Mouse (Mus musculus) thymus, postnatal 25 days (tissue): Measurements from ENCODE around the gene Dnah7c.
"Not testable (repeated sequence)": the region's sequence is repeated elsewhere in the genome, so short reads cannot be mapped to it uniquely, and the experiment has no call there.

Source experiments
- DNase-seq: peaks from one replicate; pipeline ENCODE4 v3.0.0; 2022

Gene Dnah7c

GRCm38 (mm10) chr1:46733405-46734106, 308.2 kb downstream of the Dnah7c start:
- DNase-seq: not testable (repeated sequence)

- DNase-seq: not testable (repeated sequence)
Observed at GRCm38 (mm10) chr1:46734455-46734854, 309.1 kb downstream of the Dnah7c start.

GRCm38 (mm10) chr1:46764600-46764999, 339.2 kb downstream of the Dnah7c start:
- not testable (repeated sequence) for DNase-seq

- not testable (repeated sequence) for DNase-seq
Observed at GRCm38 (mm10) chr1:46769318-46769717, 343.9 kb downstream of the Dnah7c start.

DNA sequence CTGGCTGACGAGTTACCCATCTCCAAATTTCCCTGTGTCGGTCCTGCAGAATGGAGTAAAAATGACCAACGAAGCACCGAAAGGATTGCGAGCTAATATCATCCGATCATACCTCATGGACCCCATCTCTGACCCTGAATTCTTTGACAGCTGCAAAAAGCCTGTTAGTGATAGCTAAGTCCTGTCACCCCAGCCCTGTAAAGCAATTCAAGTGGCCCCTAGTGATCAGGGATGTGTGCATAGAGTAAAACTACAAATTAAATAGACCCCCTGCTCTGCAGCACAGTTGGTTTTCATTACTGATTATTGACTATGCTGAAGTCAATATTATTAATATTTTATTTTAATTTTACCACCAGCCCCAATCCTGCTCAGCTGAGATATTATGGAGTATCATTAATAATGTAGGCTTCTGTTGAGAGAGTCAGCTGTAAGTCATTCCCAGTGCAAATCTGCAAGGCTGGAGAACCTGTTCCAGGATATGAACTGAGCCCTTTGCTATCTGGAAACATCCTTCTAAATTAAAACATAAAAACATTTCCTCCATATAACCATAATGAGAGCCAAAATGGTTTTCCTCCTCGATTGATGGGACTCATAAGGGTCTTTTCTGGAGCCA, 344.8 kb downstream of the Dnah7c start:
- DNase-seq: not testable (repeated sequence)

DNA sequence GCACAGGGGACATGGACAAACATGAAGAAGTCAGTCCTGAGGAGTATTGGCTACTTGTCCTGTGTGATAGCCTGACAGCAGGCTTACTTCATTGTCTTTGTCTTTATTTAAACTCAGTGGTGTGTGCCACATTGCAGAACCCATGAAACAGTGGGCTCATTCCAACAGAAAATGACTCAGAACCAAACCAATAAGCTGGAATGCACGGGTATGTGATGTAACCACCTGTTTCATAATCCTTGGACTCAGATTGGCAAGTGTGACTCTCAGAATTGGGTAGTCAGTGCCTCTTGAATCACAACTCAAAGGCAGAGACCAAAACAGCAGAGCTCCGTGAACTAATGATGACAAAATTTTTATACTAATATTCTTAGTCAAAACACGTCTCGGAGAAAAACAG, 356.8 kb downstream of the Dnah7c start:
- not testable (repeated sequence) for DNase-seq

DNA sequence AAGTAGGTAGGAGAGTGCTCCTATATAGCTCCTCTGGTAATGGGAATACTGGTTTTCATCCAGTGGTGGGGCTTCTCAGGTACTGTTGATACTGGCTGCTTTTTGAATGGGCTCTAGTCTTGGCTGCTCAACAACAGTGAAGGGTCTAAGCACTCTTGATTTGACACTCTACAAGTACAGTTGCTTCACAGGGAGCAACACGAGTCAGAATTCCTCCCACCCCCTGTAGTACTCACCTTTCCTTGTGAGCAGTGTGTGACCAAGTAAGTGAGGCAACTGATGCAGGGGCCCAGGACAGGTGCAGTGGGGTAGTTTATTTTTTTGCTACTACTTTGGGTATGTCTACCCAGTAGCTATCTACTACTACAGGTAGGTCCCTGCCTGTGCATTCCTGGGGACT, 379.7 kb downstream of the Dnah7c start:
- no peak for DNase-seq

- DNase-seq: not testable (repeated sequence)
Observed at GRCm38 (mm10) chr1:46808630-46809029, 383.2 kb downstream of the Dnah7c start.

DNA sequence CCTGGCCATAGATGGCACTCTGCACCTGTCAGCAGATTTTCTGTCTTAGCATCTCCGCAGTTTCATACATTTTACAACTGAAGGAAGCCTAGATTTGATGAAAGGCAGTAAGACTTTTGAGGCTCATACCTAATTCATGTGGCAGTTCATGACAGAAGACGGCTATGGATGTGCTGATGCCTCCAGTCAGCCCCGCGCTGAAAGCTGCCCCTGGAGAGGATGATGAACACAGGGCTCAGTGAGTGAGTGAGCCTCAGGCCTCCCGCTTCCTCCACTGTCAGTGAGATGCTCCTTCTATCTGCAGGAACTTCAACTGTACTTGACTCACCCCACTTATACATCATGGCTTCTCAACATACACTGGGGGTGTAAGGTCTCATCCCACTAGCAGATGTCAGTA, 392.5 kb downstream of the Dnah7c start:
- DNase-seq: no peak

DNA sequence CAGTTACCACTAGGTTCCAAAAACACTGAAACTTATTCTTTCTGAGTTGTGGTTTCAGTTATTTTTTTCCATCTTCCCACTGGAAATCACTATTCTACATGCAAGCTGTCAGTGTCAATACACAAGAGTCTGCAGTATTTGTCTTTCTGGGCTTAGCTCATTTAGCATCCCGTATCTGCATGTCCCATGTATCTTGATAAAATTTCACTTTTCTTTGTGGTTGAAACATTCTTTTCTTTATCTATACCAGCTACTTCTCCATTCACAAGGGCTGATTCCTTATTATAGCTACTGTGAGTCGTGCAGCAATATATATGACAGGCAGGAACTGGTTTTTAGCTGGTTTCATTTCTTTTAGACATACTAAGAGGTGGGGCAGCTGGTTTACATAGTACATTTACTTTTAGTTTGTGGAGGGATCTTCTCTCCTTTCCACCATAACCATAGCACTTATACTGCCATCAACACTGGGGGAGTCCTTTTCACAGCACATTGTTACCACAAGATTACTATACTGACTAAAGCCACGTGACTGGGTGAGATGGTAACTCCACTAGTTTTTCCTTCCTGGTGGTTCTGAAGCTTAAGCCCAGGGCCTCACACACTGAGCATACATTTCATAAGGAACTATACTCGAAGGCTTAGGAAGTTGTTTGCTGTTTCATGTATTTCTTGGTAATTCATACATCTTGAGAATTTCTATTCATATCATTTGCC, 397.0 kb downstream of the Dnah7c start:
- no peak for DNase-seq

DNA sequence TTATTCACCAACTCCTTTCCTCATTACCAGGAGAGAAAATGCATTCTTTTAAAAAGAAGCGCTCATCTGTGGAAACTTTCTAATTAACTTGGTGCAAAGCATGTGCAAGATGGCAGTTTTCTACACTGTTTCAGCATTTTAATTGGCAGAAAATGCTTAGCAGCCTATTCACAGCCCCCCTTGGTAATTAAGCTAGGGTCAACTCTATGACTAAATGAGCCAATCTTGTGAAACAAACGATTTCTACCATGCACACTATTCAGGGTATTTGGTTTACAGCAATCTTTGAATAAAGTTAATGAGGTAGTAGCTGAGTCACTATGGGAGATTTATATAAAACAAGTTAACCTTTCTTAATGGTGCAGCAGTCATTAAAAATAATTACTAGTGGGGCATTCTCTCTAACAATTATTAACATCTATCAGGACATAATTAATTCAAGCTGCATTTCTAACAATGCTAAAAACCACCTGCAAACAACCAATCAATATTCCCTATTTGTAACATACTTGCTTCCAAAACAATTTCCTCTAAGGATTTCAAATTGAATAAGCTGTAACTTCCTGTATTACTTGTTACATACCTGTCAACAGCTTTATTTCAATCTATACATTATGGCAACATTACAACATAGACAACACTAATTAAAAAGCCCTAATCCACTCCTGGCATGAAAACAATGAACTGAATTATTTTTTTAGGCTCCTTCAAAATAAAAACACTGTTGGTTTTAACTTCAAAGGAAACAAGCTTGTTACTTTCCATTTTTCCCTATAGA, 404.9 kb downstream of the Dnah7c start:
- DNase-seq: no peak

- DNase-seq: no peak
Observed at GRCm38 (mm10) chr1:46831927-46832326, 406.5 kb downstream of the Dnah7c start.

GRCm38 (mm10) chr1:46843406-46843805, 418.0 kb downstream of the Dnah7c start:
- no peak for DNase-seq

GRCm38 (mm10) chr1:46844281-46844680, 418.9 kb downstream of the Dnah7c start:
- no peak for DNase-seq

DNA sequence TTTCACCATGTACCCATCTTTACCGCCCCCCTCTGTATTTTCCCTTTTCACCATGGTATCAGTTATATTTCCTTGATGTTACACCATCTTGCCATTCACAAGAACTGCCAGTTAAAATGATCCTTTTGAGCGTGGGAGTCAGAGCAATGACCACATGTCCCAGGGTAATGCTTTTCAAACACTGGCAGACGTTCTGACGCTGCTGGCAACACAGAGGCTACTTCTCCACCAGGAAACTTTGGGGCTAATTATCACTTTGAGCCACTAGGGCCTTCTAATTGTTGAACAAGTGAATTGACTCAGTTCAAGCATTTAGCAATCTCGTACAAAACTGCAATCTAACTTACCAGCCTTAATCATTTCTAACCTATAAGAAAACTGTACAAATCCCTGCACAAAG, 419.8 kb downstream of the Dnah7c start:
- DNase-seq: no peak

- DNase-seq: peak; percentile 54
Observed at GRCm38 (mm10) chr1:46849758-46850157, 424.4 kb downstream of the Dnah7c start.

- no peak for DNase-seq
Observed at GRCm38 (mm10) chr1:46851586-46851985, 426.2 kb downstream of the Dnah7c start.

- no peak for DNase-seq
Observed at GRCm38 (mm10) chr1:46852216-46852599, 426.8 kb downstream of the Dnah7c start.

- DNase-seq: peak; percentile 67
Observed at GRCm38 (mm10) chr1:46852600-46853272, 427.3 kb downstream of the Dnah7c start.

- peak; percentile 99 for DNase-seq
Observed at GRCm38 (mm10) chr1:46853317-46854035, 428.1 kb downstream of the Dnah7c start.

GRCm38 (mm10) chr1:46854036-46854900, 428.9 kb downstream of the Dnah7c start:
- DNase-seq: no peak
